Mouse (Mus musculus) cortical plate, adult 2 months (tissue): ENCODE results near the gene Klhl32. TPM values are rescaled to one million over a fixed set of nuclear protein-coding genes. Genes with fewer than 3 reads are reported as not detected.

ENCODE experiments used
- H3K27ac ChIP-seq: fragments of 200-500 bp; 2 replicates; pipeline ENCODE4 v1.5.1; 2012; ENCODE audit warnings: low read length, control low read depth, inconsistent platforms; ENCODE audit not compliant: insufficient read depth
- H3K4me1 ChIP-seq: fragments of 200-500 bp; 2 replicates; pipeline ENCODE4 v1.6.1; 2011; ENCODE audit warnings: low read length; ENCODE audit not compliant: control insufficient read depth, insufficient read depth
- H3K4me3 ChIP-seq: fragments of 200-500 bp; 2 replicates; pipeline ENCODE4 v1.5.1; 2011; ENCODE audit warnings: mild to moderate bottlenecking, low read length, control low read depth; ENCODE audit not compliant: insufficient read depth
- CTCF ChIP-seq: fragments of 200-500 bp; IDR thresholded peaks from 2 replicates; pipeline ENCODE4 v1.5.1; 2011; ENCODE audit warnings: mild to moderate bottlenecking, control low read depth, low read length; ENCODE audit not compliant: insufficient read depth; ENCODE audit errors: extremely low read depth
- POLR2A ChIP-seq: fragments of 200-500 bp; IDR thresholded peaks from 2 replicates; pipeline ENCODE4 v1.6.1; 2011; ENCODE audit warnings: mild to moderate bottlenecking, low read length, control low read depth; ENCODE audit not compliant: insufficient read depth; ENCODE audit errors: extremely low read depth
- polyA plus RNA-seq: library from polyadenylated mRNA; depleted of rRNA; stranded (reverse); fragments of >200 nt; gene quantifications from 2 replicates; pipeline ENCODE4 v1.2.3, GENCODE M21; 2012

Gene Klhl32
- polyA plus RNA-seq, 1 experiment = 6.9 TPM

GRCm38 (mm10) chr4:24620005-24620404 is 230.9 kb downstream of the Klhl32 start:
- no peak overlapping the region for H3K4me3 ChIP-seq
- no peaks in the 10 kb centered on the region; the same call in 1 of the 2 replicates for H3K4me1 ChIP-seq
- no peak overlapping the region for H3K27ac ChIP-seq
- TF ChIP-seq CTCF (no peak), POLR2A (no peak)

DNA sequence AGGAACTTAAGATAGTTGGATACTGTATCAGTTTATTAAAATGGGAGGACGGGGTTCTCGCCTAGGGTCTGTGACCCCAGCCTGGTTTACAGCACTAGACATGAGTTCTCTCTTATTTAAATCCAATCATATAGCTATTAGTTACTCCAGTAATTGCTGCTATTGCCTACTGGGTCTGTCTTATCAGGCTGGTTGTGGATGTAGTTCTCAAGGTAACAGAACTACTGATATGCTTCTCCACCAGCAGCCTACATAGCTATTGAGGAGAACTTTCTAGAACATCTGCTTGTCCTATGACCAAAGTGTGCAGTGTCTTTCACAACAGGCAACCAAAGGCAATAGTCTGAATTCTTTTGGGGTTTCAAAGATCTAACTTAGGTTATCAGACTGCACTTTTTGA is 241.4 kb downstream of the Klhl32 start:
- Histone ChIP-seq H3K27ac (no peak overlapping the region), H3K4me1 (no peaks in the 10 kb centered on the region), H3K4me3 (no peak overlapping the region)
- TF ChIP-seq POLR2A = no peak
- TF ChIP-seq CTCF = no peak

- Histone ChIP-seq H3K4me3 (no peak overlapping the region), H3K27ac (no peak overlapping the region), H3K4me1 (no peaks in the 10 kb centered on the region)
- no peak for TF ChIP-seq CTCF
- no peak for TF ChIP-seq POLR2A
These were observed 241.8 kb downstream of the Klhl32 start for GRCm38 (mm10) chr4:24609085-24609484.

GRCm38 (mm10) chr4:24601711-24602110 is 249.2 kb downstream of the Klhl32 start:
- H3K27ac ChIP-seq = no peak overlapping the region
- H3K4me1 ChIP-seq = no peaks in the 10 kb centered on the region; the same call in 1 of the 2 replicates
- TF ChIP-seq POLR2A = no peak
- no peak for TF ChIP-seq CTCF
- no peak overlapping the region for H3K4me3 ChIP-seq

DNA sequence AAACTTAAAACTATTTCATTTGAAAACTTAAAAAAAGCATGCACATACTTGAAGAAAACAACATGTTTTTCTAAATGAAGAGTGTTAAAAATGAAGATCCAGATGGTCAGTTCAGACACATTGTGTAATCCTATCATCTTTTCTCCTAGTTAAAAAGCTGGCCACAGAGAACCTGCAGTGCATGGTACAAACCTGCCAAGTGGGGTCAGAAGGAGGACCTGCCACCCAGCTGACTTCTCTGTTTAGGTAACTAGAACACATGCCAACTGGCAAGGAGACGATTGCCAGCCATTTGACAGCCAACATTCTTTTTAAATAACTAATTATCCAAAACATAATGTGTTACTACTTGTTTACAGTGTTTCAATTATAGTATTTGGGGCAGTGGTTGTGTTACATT is 252.3 kb downstream of the Klhl32 start:
- no peaks in the 10 kb centered on the region; the same call in 1 of the 2 replicates for H3K4me1 ChIP-seq

DNA sequence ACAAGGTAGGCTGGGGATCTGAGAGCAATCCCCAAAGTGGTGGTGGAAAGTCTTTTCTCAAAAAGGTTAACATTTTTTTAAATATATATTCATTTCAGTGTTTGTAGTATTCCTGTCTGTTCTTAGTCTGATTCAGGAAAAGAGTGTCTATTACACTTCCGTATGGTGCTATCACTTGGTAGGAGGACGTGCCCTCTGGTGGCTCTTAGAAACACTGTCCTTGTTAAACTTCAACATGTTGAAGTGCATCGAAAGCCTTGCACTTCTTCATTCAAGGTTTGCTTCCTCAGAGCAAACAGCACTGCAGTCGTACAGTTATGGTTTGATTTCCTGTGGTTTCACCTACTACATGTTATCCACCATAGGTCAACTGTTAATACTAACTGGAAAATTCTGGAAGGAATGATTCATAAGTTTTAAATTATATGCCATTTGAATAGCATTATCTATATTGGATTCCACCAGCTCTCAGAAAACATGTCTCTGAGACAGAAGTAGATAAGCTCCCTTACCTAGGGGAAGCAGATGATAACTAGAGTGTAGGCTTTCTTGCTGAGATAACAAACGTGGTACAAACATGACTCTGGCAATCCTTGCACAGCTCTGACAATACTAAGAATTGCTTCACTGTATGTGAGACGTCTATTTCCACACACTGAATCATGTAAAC is 253.8 kb downstream of the Klhl32 start:
- H3K27ac ChIP-seq = no peak overlapping the region
- TF ChIP-seq CTCF (no peak), POLR2A (no peak)
- H3K4me1 ChIP-seq = no peaks in the 10 kb centered on the region; the same call in 1 of the 2 replicates
- no peak overlapping the region for H3K4me3 ChIP-seq

More for the DNA sequence above, 252.3 kb downstream of the Klhl32 start:
- no peak overlapping the region for H3K27ac ChIP-seq
- H3K4me3 ChIP-seq = no peak overlapping the region
- no peak for TF ChIP-seq POLR2A
- TF ChIP-seq CTCF = no peak

- no peak overlapping the region for H3K27ac ChIP-seq
- H3K4me3 ChIP-seq = no peak overlapping the region
- H3K4me1 ChIP-seq = no peaks in the 10 kb centered on the region
- TF ChIP-seq CTCF = no peak
- no peak for TF ChIP-seq POLR2A
These were observed 256.1 kb downstream of the Klhl32 start for GRCm38 (mm10) chr4:24594824-24595223.

- H3K4me1 ChIP-seq = no peaks in the 10 kb centered on the region
- H3K4me3 ChIP-seq = no peak overlapping the region
- TF ChIP-seq CTCF (no peak), POLR2A (no peak)
- no peak overlapping the region for H3K27ac ChIP-seq
These were observed 266.9 kb downstream of the Klhl32 start for GRCm38 (mm10) chr4:24583997-24584396.

- TF ChIP-seq POLR2A (no peak), CTCF (no peak)
- Histone ChIP-seq H3K27ac (no peak overlapping the region), H3K4me1 (no peaks in the 10 kb centered on the region), H3K4me3 (no peak overlapping the region)
These were observed 268.6 kb downstream of the Klhl32 start for GRCm38 (mm10) chr4:24582295-24582694.

- no peak overlapping the region for H3K27ac ChIP-seq
- no peak overlapping the region for H3K4me3 ChIP-seq
- H3K4me1 ChIP-seq = no peaks in the 10 kb centered on the region
- TF ChIP-seq CTCF = no peak
- no peak for TF ChIP-seq POLR2A
These were observed 273.3 kb downstream of the Klhl32 start for GRCm38 (mm10) chr4:24577594-24577993.
